Mouse (Mus musculus): ENCODE measurements around the gene Mrpl55. TPM values are rescaled to one million over a fixed set of nuclear protein-coding genes. Genes with fewer than 3 reads are reported as not detected.

Gene Mrpl55
- polyA plus RNA-seq, 1 experiment = 57.3 TPM

GRCm38 (mm10) chr11:59163255-59164236 is 38.7 kb upstream of the Mrpl55 start, which contains the start of gene Iba57:
TSS of gene Iba57 (minus strand) at chr11:59163739.
- no peak for TF ChIP-seq CTCF (IDR thresholded peaks at IDR 0.05; ENCODE audit: borderline replicate concordance, insufficient read depth, low read depth, low read length)
- TF ChIP-seq POLR2A (IDR thresholded peaks at IDR 0.05; ENCODE audit: borderline replicate concordance, insufficient read depth, low read length) = peak; percentile 59; the same call in 1 of the 2 replicates
- no peaks in the 10 kb centered on the region for H3K27me3 ChIP-seq (ENCODE audit: control insufficient read depth, insufficient read depth, low read length)
- no peaks in the 10 kb centered on the region; the same call in 1 of the 2 replicates for H3K4me1 ChIP-seq (ENCODE audit: control insufficient read depth, insufficient read depth, low read length)
- 3% methylated on average over 68 of the region's 68 CpGs for WGBS
- H3K4me3 ChIP-seq (replicated peaks; ENCODE audit: insufficient read depth, low read depth, low read length) = peak within 1 kb of the TSS; percentile 81
- H3K27ac ChIP-seq (ENCODE audit: insufficient read depth, low read length) = peak within 1 kb of the TSS; percentile 99
- DNase-seq = peak; percentile 99 to 100

- Histone ChIP-seq H3K27ac (ENCODE audit: insufficient read depth, low read length) (no peak overlapping the region), H3K4me1 (ENCODE audit: control insufficient read depth, insufficient read depth, low read length) (no peaks in the 10 kb centered on the region; the same call in 1 of the 2 replicates), H3K4me3 (replicated peaks; ENCODE audit: insufficient read depth, low read depth, low read length) (no peak overlapping the region), H3K27me3 (ENCODE audit: control insufficient read depth, insufficient read depth, low read length) (no peaks in the 10 kb centered on the region)
- no peak for DNase-seq
- TF ChIP-seq CTCF (IDR thresholded peaks at IDR 0.05; ENCODE audit: borderline replicate concordance, insufficient read depth, low read depth, low read length) (no peak), POLR2A (IDR thresholded peaks at IDR 0.05; ENCODE audit: borderline replicate concordance, insufficient read depth, low read length) (no peak)
- WGBS = 71% methylated on average over 9 of the region's 9 CpGs
These were observed 37.9 kb upstream of the Mrpl55 start for GRCm38 (mm10) chr11:59164384-59164783.

GRCm38 (mm10) chr11:59165616-59166241 is 36.6 kb upstream of the Mrpl55 start:
- 32% methylated on average over 2 of the region's 2 CpGs for WGBS
- H3K27me3 ChIP-seq (ENCODE audit: control insufficient read depth, insufficient read depth, low read length) = no peaks in the 10 kb centered on the region
- no peak for DNase-seq

DNA sequence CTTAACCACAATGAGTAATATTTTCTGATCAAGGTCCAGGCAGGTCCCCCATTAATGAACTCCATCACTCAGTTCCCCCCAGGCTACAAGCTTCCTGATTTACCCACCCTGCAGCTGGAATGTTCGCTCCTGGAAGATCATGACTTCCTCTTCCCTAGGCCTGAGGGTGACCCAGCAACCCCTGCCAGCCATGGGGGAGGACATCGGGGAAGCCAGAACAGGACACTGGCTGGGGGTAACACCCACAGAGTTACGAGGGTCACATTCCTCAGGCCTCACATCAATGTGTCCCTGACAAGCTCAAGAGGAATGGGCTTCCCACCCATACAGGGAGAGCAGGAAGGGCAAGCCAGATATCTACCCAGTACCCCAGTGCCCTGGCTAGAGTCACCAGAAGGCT is 32.5 kb upstream of the Mrpl55 start:
- WGBS = 86% methylated on average over 3 of the region's 3 CpGs
- TF ChIP-seq CTCF (IDR thresholded peaks at IDR 0.05; ENCODE audit: borderline replicate concordance, insufficient read depth, low read depth, low read length) (no peak), POLR2A (IDR thresholded peaks at IDR 0.05; ENCODE audit: borderline replicate concordance, insufficient read depth, low read length) (no peak)
- no peak overlapping the region for H3K4me3 ChIP-seq (replicated peaks; ENCODE audit: insufficient read depth, low read depth, low read length)
- no peaks in the 10 kb centered on the region for H3K4me1 ChIP-seq (ENCODE audit: control insufficient read depth, insufficient read depth, low read length)
- DNase-seq = peak in 1 of 2 experiments; percentile 1
- no peak overlapping the region for H3K27ac ChIP-seq (ENCODE audit: insufficient read depth, low read length)
- no peaks in the 10 kb centered on the region for H3K27me3 ChIP-seq (ENCODE audit: control insufficient read depth, insufficient read depth, low read length)

More at GRCm38 (mm10) chr11:59165616-59166241, 36.6 kb upstream of the Mrpl55 start:
- H3K27ac ChIP-seq (ENCODE audit: insufficient read depth, low read length) = no peak overlapping the region
- no peak overlapping the region for H3K4me3 ChIP-seq (replicated peaks; ENCODE audit: insufficient read depth, low read depth, low read length)
- H3K4me1 ChIP-seq (ENCODE audit: control insufficient read depth, insufficient read depth, low read length) = no peaks in the 10 kb centered on the region; the same call in 1 of the 2 replicates
- TF ChIP-seq POLR2A (IDR thresholded peaks at IDR 0.05; ENCODE audit: borderline replicate concordance, insufficient read depth, low read length) (no peak), CTCF (IDR thresholded peaks at IDR 0.05; ENCODE audit: borderline replicate concordance, insufficient read depth, low read depth, low read length) (no peak)

DNA sequence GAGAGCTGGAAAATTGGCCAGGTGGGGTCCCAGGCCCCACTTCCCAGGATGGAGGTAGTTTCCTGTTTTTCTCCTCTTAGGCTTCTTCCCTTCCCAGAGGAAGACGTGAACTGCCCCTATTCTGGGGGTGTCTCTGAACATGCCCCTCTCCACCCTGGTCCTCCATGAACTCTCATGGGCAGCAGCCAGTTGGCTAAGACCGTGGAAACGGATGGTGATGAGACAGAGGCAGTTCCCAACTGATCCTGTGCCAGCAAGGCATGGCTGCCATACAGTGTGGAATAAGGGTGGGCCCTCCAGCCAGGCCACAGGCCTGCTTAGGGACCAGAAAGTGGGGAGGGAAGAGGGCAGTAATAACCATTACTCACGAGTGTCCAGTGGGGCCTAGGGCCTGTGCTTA is 31.7 kb upstream of the Mrpl55 start:
- Histone ChIP-seq H3K27me3 (ENCODE audit: control insufficient read depth, insufficient read depth, low read length) (no peaks in the 10 kb centered on the region), H3K4me1 (ENCODE audit: control insufficient read depth, insufficient read depth, low read length) (no peaks in the 10 kb centered on the region), H3K27ac (ENCODE audit: insufficient read depth, low read length) (no peak overlapping the region), H3K4me3 (replicated peaks; ENCODE audit: insufficient read depth, low read depth, low read length) (no peak overlapping the region)
- no peak for TF ChIP-seq POLR2A (IDR thresholded peaks at IDR 0.05; ENCODE audit: borderline replicate concordance, insufficient read depth, low read length)
- TF ChIP-seq CTCF (IDR thresholded peaks at IDR 0.05; ENCODE audit: borderline replicate concordance, insufficient read depth, low read depth, low read length) = no peak
- WGBS = 32% methylated on average over 4 of the region's 4 CpGs
- DNase-seq = no peak

DNA sequence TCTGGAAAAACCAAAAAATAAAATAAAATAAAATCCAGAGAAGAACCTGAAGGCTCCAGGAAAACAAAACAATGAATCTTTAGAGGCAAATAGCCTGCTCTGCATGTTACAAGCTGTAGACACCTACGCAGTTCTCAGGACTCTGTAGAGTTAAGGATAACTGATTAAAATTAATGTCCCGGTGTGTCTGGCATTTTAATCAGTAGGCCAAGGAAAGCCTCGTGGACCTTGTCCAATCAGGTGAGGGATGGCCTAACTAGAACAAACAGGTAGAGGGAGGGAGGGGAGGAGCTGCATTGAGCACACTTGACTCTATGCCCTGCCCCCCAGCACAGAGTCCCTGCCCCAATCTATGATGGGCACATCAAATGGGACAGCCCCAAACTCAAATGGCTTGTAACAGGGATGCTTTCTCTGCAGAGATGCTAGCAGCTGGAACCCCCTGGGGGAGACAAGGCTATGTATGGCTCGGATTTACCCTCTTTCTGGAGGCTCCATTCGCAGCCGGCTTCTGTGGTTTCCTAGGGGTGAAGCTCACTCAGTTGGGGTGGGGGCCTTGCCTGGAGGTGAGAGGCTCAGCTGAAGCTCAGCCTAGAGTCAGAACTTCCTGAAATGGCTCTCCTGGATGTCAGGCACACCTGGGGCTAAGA is 28.0 kb upstream of the Mrpl55 start:
- Histone ChIP-seq H3K27me3 (ENCODE audit: control insufficient read depth, insufficient read depth, low read length) (no peaks in the 10 kb centered on the region; the same call in 1 of the 2 replicates), H3K27ac (ENCODE audit: insufficient read depth, low read length) (no peak overlapping the region), H3K4me3 (replicated peaks; ENCODE audit: insufficient read depth, low read depth, low read length) (no peak overlapping the region), H3K4me1 (ENCODE audit: control insufficient read depth, insufficient read depth, low read length) (no peaks in the 10 kb centered on the region)
- TF ChIP-seq CTCF (IDR thresholded peaks at IDR 0.05; ENCODE audit: borderline replicate concordance, insufficient read depth, low read depth, low read length) = no peak
- no peak for TF ChIP-seq POLR2A (IDR thresholded peaks at IDR 0.05; ENCODE audit: borderline replicate concordance, insufficient read depth, low read length)
- WGBS = 58% methylated on average over 6 of the region's 6 CpGs
- no peak for DNase-seq

DNA sequence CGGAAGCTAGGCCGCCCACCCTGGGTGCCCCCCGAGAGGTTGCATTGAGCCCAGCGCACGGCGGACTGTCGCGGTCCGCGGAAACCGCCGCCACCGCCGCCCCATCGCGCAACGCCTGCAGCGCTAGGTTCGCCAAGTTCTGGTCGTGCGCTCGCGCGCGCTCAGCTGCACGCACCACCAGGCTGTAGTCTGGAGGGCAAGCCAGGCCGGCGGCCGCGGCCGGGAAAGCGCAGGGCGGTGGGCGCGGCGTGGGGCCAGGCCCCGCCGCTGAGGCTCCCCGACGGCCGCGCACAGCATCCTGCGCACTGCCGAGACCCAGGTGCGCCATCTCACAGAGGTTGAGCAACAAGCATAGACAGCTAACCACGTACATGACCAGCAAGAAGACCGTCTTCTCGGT is 25.8 kb upstream of the Mrpl55 start:
- no peak overlapping the region for H3K27ac ChIP-seq (ENCODE audit: insufficient read depth, low read length)
- WGBS = 1% methylated on average over 48 of the region's 48 CpGs
- TF ChIP-seq POLR2A (IDR thresholded peaks at IDR 0.05; ENCODE audit: borderline replicate concordance, insufficient read depth, low read length) = no peak
- no peak for TF ChIP-seq CTCF (IDR thresholded peaks at IDR 0.05; ENCODE audit: borderline replicate concordance, insufficient read depth, low read depth, low read length)
- H3K4me1 ChIP-seq (ENCODE audit: control insufficient read depth, insufficient read depth, low read length) = no peaks in the 10 kb centered on the region
- H3K4me3 ChIP-seq (replicated peaks; ENCODE audit: insufficient read depth, low read depth, low read length) = no peak overlapping the region
- H3K27me3 ChIP-seq (ENCODE audit: control insufficient read depth, insufficient read depth, low read length) = no peaks in the 10 kb centered on the region; the same call in 1 of the 2 replicates
- DNase-seq = no peak
